Mouse (Mus musculus): ENCODE measurements at regions not wholly inside any gene's neighbourhood (a gene's known extent, or its start where the extent isn't known, plus 50 kb on each side); places are given as distances from the start of the nearest gene placed in this dataset.

GRCm38 (mm10) chr3:143834725-143835124 is 370.3 kb downstream of the Lmo4 start:
- no peak for DNase-seq
- intact Hi-C loops (cut with DNase I), result no loop called here

- no peak for DNase-seq
These were observed 381.6 kb downstream of the Lmo4 start for GRCm38 (mm10) chr3:143823395-143823777.

GRCm38 (mm10) chr3:143822564-143823394 is 382.2 kb downstream of the Lmo4 start:
- DNase-seq, result no peak
- intact Hi-C loops (cut with DNase I), result no loop called here

More at GRCm38 (mm10) chr3:143823395-143823777, 381.6 kb downstream of the Lmo4 start:
- intact Hi-C loops (cut with DNase I), result no loop called here

- intact Hi-C loops (cut with DNase I), result no loop called here
- no peak for DNase-seq
These were observed 397.5 kb downstream of the Lmo4 start for GRCm38 (mm10) chr3:143807544-143807943.

- no peak for DNase-seq
- intact Hi-C loops (cut with DNase I), result no loop called here
These were observed 398.1 kb downstream of the Lmo4 start for GRCm38 (mm10) chr3:143806940-143807339.

GRCm38 (mm10) chr3:143797850-143798249 is 407.2 kb downstream of the Lmo4 start:
- DNase-seq, result no peak
- intact Hi-C loops (cut with DNase I), result no loop called here

GRCm38 (mm10) chr3:143790905-143791304 is 414.1 kb downstream of the Lmo4 start:
- no peak for DNase-seq
- intact Hi-C loops (cut with DNase I), result no loop called here

GRCm38 (mm10) chr3:143789932-143790570 is 415.0 kb downstream of the Lmo4 start:
- DNase-seq, result no peak
- intact Hi-C loops (cut with DNase I), result no loop called here

GRCm38 (mm10) chr3:143786889-143787288 is 418.1 kb downstream of the Lmo4 start:
- intact Hi-C loops (cut with DNase I), result no loop called here
- DNase-seq, result no peak

- DNase-seq, result no peak
- intact Hi-C loops (cut with DNase I), result no loop called here
These were observed 420.6 kb downstream of the Lmo4 start for GRCm38 (mm10) chr3:143784353-143784791.

- intact Hi-C loops (cut with DNase I), result no loop called here
- no peak for DNase-seq
These were observed 426.9 kb downstream of the Lmo4 start for GRCm38 (mm10) chr3:143778161-143778560.

- DNase-seq, result no peak
- intact Hi-C loops (cut with DNase I), result no loop called here
These were observed 445.7 kb downstream of the Lmo4 start for GRCm38 (mm10) chr3:143759337-143759736.

- intact Hi-C loops (cut with DNase I), result no loop called here
- DNase-seq, result no peak
These were observed 451.8 kb downstream of the Lmo4 start for GRCm38 (mm10) chr3:143753197-143753596.

GRCm38 (mm10) chr3:143752660-143753059 is 452.4 kb downstream of the Lmo4 start:
- DNase-seq, result no peak
- intact Hi-C loops (cut with DNase I), result no loop called here

GRCm38 (mm10) chr3:143750128-143750527 is 454.9 kb downstream of the Lmo4 start:
- DNase-seq, result no peak
- intact Hi-C loops (cut with DNase I), result no loop called here

GRCm38 (mm10) chr3:143743649-143744048 is 461.4 kb downstream of the Lmo4 start:
- intact Hi-C loops (cut with DNase I), result no loop called here
- DNase-seq, result no peak

- no peak for DNase-seq
These were observed 462.0 kb downstream of the Lmo4 start for GRCm38 (mm10) chr3:143742786-143743571.

GRCm38 (mm10) chr3:143738676-143739075 is 466.3 kb downstream of the Lmo4 start:
- no peak for DNase-seq
- intact Hi-C loops (cut with DNase I), result no loop called here

More at GRCm38 (mm10) chr3:143742786-143743571, 462.0 kb downstream of the Lmo4 start:
- intact Hi-C loops (cut with DNase I), result no loop called here

GRCm38 (mm10) chr3:143737844-143738243 is 467.2 kb downstream of the Lmo4 start:
- intact Hi-C loops (cut with DNase I), result no loop called here

GRCm38 (mm10) chr3:143736651-143737398 is 468.2 kb downstream of the Lmo4 start:
- no peak for DNase-seq
- intact Hi-C loops (cut with DNase I), result no loop called here

More at GRCm38 (mm10) chr3:143737844-143738243, 467.2 kb downstream of the Lmo4 start:
- no peak for DNase-seq
